Mouse (Mus musculus) heart, postnatal 0 days (tissue): Measurements from ENCODE around the gene Nme3.

Experiments used
- CTCF ChIP-seq: IDR thresholded peaks from 2 replicates; pipeline ENCODE4 v1.5.1; 2016; ENCODE audit warnings: antibody characterized with exemption, control low read depth, low read depth
- EP300 ChIP-seq: IDR thresholded peaks from 2 replicates; pipeline ENCODE4 v1.6.1; 2016; ENCODE audit warnings: antibody characterized with exemption, low read depth

- TF ChIP-seq CTCF (no peak), EP300 (no peak)
Observed at GRCm38 (mm10) chr17:24888862-24889261, 7.4 kb upstream of the Nme3 start.
